Mouse (Mus musculus): ENCODE measurements around the gene Stat1. TPM values are rescaled to one million over a fixed set of nuclear protein-coding genes. Genes with fewer than 3 reads are reported as not detected.

The Stat1 gene
- total RNA-seq, 2 experiments from 2014 or later = 88.7 to 112 TPM

GRCm38 (mm10) chr1:52161151-52161550, 41.9 kb downstream of the Stat1 start:
- DNase-seq = peak; percentile 34 to 40

- no peak for DNase-seq
These were observed 44.6 kb downstream of the Stat1 start for GRCm38 (mm10) chr1:52163707-52164457.

- peak in 1 of 2 experiments; percentile 18 for DNase-seq
These were observed 47.5 kb downstream of the Stat1 start for GRCm38 (mm10) chr1:52166652-52167220.

GRCm38 (mm10) chr1:52170057-52170456, 50.8 kb downstream of the Stat1 start:
- peak; percentile 36 to 39 for DNase-seq

GRCm38 (mm10) chr1:52170747-52171146, 51.5 kb downstream of the Stat1 start:
- no peak for DNase-seq

GRCm38 (mm10) chr1:52171271-52171670, 52.0 kb downstream of the Stat1 start:
- DNase-seq = no peak

GRCm38 (mm10) chr1:52175321-52175720, 56.1 kb downstream of the Stat1 start:
- DNase-seq = no peak

- no peak for DNase-seq
These were observed 56.7 kb downstream of the Stat1 start for GRCm38 (mm10) chr1:52175983-52176382.

- no peak for DNase-seq
These were observed 57.8 kb downstream of the Stat1 start for GRCm38 (mm10) chr1:52176999-52177398.

- DNase-seq = no peak
These were observed 60.8 kb downstream of the Stat1 start for GRCm38 (mm10) chr1:52179939-52180568.

GRCm38 (mm10) chr1:52181994-52182393, 62.8 kb downstream of the Stat1 start:
- DNase-seq = no peak

GRCm38 (mm10) chr1:52182992-52183391, 63.8 kb downstream of the Stat1 start:
- no peak for DNase-seq

Other genes starting within 250 kb of the Stat1 start
- 10 to 100 TPM; 63.2 to 64.2 TPM for gene Myo1b, start 203.4 kb upstream of the Stat1 start, total RNA-seq (2021)
- gene Stat4, start 132.3 kb upstream of the Stat1 start, total RNA-seq (2021) = under 1 TPM; 0.26 to 0.33 TPM
- 100 to 1,000 TPM; 104 to 110 TPM for gene Gls, start 113.8 kb downstream of the Stat1 start, total RNA-seq (2021)

Measured in adrenal gland, postnatal 36 days (tissue).